Mouse (Mus musculus): ENCODE results near the gene Aox1.

DNA sequence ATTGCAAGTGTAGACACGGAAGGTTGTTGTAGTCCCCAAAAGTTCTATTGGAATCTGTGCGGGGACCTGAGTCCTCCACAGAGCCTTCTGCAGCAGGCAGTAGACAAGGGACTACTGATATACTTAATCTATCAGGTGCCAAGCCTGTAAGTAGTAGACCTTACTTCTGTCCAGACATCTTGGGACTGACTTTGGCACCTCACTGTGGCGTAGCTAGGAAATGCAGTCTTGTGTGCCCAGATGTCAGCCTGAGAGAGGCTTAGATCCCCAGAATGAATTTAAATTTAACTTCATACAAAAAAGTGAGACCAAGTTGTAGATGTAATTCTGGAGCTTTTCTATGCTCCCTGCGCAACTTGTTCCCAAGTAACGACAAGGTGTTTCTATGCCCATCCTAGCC lies 50.0 kb downstream of the Aox1 start:
- TF ChIP-seq CTCF (IDR thresholded peaks at IDR 0.05; ENCODE audit: control insufficient read depth, insufficient read depth, insufficient replicate concordance, low read depth, low read length) = no peak
- no peak for TF ChIP-seq POLR2A (IDR thresholded peaks at IDR 0.05; ENCODE audit: control insufficient read depth, low read depth, low read length)
